Mouse (Mus musculus) splenic B cell, adult 2 months (primary cell): ENCODE data around the gene Rab25.
A peak's percentile ranks its signal among the peaks of the same experiment; 100 is the strongest.

Experiments
- DNase-seq: peaks from one replicate; pipeline ENCODE4 v3.0.0-alpha.2; 2011; ENCODE audit warnings: low read depth, low spot score
- H3K27me3 ChIP-seq: 2 replicates; pipeline ENCODE4 v1.6.1; 2012; ENCODE audit warnings: mild to moderate bottlenecking, low read length, moderate library complexity, mixed read lengths; ENCODE audit not compliant: control insufficient read depth, poor library complexity, insufficient read depth, severe bottlenecking
- H3K36me3 ChIP-seq: 2 replicates; pipeline ENCODE4 v1.6.1; 2012; ENCODE audit warnings: mild to moderate bottlenecking, low read length, moderate library complexity, mixed read lengths; ENCODE audit not compliant: control insufficient read depth, poor library complexity, insufficient read depth, severe bottlenecking

Rab25 gene

DNA sequence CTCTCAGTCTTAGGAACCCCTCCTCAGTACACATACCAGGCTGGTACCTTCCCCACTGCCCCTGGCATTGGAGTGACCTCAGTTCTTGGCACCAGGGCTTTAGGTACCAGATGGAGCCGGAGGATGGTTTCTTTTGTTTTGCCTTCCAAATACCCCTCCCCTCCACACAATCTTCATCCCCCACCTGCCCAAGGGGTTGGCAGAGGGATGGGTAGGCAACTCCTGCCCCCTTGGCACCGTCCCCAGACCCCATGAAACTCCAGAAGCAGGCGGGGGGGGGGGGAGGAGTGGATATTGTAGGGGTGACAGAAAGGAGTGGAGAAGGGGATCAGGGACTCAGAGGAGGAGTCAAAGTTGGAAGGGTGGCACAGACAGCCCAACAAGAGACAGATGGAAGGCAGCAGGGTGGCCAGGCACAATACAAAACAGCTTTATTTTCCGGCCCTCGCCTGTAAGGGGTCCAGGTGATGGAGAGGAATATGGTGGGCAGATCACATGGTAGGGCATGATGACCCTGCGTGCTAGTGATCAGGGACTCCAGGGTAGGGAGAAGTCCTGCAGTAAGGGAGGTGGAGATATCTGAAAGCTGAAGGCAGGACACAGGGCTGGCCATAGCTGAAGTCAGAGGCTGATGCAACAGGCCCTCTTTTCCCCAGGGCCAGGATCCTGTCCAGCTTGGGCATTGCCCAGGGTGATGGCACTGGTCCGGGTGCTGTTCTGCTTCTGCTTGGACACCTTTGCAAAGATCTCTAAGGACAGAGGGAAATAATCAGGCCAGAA is 6.3 kb downstream of the Rab25 start:
- no peak for DNase-seq
- no peaks in the 10 kb centered on the region for H3K27me3 ChIP-seq
- H3K36me3 ChIP-seq = no peaks in the 10 kb centered on the region

DNA sequence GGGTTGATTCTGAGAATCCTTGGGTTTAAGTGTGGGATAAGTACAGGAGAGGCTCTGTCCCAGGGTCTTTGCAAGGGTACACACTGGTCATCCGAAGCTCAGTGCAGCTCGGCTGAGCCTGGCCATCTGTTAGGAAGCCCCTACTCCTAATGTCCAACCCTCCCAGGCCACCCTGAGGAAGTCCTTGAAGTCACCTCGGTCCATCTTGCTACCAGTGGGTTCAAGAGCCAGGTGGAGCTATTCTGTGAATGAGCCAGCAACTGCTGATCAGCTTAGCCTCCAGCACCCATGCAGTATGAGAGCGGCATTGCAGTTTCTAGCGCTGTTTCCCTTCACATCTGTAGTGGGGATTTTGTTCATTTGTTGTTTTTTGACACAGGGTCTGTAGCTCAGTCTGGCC is 8.0 kb downstream of the Rab25 start:
- no peaks in the 10 kb centered on the region for H3K27me3 ChIP-seq
- DNase-seq = no peak

DNA sequence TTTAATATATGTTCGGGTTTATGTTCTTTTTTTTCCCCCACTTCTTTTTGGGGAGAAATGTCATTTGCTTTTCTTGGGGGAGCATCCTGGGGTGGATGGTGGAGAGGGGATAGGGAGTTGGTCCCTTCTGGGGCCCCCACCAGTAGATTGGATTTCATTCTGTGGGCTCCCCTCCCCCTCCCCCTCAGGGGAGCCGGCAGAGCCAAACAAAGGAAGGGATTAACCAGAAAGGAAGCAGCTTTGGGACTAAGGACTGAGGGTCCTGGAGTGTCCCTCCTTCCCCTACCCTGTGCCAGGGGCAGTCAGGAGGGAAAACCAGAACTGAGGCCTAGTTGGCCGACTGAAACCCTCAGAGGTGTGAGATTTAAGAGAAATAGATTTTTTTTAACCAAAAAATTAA is 8.7 kb downstream of the Rab25 start:
- no peaks in the 10 kb centered on the region for H3K27me3 ChIP-seq
- no peaks in the 10 kb centered on the region for H3K36me3 ChIP-seq
- no peak for DNase-seq

More for the DNA sequence above, 8.0 kb downstream of the Rab25 start:
- no peaks in the 10 kb centered on the region for H3K36me3 ChIP-seq

DNA sequence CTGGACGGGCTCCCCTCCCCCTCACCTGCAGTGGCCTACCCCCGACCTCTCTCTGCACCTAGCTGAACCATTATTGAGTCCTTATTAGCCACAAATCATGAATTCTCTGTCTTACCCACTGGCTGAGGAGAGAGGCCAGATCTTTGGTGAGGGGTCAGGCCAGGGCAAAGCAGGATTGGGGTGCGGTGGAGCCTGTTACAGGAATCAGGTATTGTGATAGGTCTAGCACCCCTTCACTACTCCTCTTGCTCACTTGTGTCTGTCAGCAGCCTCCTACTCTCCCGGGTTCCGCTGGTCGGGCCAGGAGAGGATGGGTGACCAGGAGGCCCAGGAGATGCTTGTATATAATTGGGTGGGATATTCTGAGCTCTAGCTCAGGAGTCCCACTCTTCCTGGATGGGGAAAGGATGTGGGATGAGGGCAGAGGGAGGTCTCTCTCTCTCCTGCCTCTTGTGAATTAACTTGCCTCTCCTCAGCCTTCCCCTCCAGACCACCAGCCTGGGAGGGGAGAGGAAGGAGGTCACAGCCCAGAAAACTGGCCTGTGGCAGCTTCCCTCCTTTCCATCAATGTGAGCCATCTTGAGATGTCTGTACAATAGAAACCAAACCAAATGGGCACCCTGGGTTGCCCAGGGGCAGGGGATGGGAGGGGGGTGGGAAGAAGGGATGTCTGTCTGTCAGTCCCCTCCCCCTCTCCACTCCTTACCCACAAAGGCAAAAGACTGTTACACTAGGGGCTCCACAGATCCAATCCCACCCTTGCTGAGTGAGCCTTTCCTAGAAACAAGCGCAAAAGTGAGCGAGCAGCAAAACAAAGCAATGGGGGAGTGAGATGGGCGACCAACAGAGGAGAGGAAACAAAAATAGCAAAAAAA is 9.6 kb downstream of the Rab25 start:
- no peaks in the 10 kb centered on the region for H3K36me3 ChIP-seq
- no peak for DNase-seq
- no peaks in the 10 kb centered on the region for H3K27me3 ChIP-seq

DNA sequence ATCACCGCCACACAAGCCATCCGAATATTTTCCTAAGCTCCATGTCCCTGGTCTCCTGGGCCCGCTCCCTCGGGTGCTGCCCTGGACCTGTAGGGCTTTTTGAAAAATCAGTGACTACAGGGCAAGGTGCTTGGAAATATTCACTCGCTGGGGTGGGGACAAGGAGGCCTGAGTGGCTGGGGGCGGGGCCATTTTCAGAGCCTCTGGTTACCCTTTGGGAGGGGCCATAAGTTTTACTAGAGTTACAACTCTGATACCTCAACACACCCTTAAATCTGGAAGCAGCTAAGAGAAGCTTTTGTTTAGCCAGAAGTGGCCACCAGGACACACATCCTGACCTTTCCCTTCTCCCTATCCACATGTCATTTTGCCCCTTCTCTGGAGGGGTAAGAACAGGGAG is 11.0 kb downstream of the Rab25 start:
- H3K27me3 ChIP-seq = 0 out of 2 replicates have a peak, but pooled peaks cover 1% of the 10 kb centered on the region
- DNase-seq = no peak

DNA sequence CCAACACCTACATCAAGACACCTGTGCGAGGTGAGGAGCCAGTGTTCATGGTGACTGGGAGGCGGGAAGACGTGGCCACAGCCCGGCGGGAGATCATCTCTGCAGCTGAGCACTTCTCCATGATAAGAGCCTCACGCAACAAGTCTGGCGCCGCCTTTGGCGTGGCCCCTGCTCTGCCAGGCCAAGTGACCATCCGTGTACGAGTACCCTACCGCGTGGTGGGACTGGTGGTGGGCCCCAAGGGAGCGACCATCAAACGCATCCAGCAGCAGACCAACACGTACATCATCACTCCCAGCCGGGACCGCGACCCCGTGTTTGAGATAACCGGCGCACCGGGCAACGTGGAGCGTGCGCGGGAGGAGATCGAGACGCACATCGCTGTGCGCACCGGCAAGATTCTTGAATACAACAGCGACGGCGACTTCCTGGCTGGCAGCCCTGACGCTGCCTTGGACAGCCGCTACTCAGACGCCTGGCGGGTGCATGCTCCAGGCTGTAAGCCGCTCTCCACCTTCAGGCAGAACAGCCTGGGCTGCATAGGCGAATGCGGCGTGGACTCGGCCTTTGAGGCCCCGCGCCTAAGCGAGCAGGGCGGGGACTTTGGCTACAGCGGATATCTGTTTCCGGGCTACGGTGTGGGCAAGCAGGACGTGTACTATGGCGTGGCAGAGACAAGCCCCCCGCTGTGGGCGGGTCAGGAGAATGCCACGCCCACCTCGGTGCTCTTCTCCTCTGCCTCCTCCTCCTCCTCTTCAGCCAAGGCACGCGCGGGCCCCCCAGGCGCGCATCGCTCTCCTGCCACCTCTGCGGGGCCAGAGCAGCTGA is 11.8 kb downstream of the Rab25 start:
- Histone ChIP-seq H3K36me3 (no peaks in the 10 kb centered on the region), H3K27me3 (0 out of 2 replicates have a peak, but pooled peaks cover 2% of the 10 kb centered on the region)
- peak; percentile 43 for DNase-seq

More for the DNA sequence above, 11.0 kb downstream of the Rab25 start:
- no peaks in the 10 kb centered on the region for H3K36me3 ChIP-seq

DNA sequence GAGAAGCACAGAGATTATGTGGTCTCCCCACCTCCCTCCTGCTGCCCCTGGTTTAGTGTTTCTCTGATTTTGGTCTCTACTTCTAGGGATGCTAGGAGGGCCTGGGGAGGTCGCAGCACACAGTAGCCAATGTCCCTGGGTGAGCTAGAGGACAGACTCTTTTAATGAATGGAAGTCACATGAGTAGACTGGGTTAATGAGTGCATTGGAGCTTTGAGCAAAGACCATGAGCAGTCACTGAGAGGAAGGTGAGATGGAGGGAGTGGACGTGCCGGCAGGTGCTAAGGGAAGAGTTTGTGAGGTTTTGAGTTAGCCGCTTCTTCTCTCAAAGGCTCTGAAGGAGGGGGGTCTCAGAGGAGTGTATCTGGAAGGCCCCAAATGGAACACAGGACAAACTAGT is 12.6 kb downstream of the Rab25 start:
- DNase-seq = no peak
- 0 out of 2 replicates have a peak, but pooled peaks cover 2% of the 10 kb centered on the region for H3K27me3 ChIP-seq

DNA sequence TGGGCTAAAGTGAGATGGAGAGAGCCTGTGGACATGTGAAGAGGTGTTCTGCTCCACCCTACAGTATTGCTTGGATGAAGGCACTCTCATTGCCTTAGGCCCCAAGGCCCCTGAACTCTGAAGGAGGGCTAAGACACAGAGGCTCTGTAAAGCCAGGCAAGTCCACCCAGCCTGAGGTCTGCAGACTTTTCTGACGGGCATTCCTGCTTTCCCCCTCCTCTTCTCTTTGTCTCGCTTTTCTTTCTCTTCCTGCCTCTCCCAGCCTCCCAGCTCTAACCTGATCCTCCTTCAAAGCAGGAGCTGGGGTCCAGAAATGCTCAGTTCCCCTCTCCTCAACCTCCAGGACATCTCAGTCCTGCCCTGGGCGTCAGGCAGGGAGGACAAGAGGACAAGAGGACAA is 13.1 kb downstream of the Rab25 start:
- DNase-seq = no peak
- H3K36me3 ChIP-seq = no peaks in the 10 kb centered on the region
- H3K27me3 ChIP-seq = 0 out of 2 replicates have a peak, but pooled peaks cover 2% of the 10 kb centered on the region

More for the DNA sequence above, 12.6 kb downstream of the Rab25 start:
- H3K36me3 ChIP-seq = no peaks in the 10 kb centered on the region

DNA sequence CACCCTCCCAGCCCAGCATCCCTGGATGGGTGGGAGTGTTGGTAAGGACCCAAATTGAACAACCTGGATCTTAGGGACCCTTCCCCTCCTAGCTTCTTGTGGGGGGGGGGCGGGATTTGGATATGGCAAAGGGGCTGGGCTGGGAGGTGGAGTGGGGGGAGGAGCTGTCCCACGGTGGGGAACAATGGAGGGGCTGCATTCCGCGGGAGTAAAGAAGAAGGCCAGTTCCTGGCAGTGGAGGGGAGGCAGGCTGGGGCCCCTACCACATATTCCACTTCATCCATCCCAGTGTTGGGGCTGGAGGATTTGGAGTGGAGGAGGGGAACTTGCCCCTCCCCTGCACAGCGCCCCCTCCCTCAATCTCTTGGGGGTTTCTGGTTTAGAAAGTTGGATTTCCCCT is 14.4 kb downstream of the Rab25 start:
- DNase-seq = no peak
- no peaks in the 10 kb centered on the region for H3K36me3 ChIP-seq
- H3K27me3 ChIP-seq = 0 out of 2 replicates have a peak, but pooled peaks cover 2% of the 10 kb centered on the region

DNA sequence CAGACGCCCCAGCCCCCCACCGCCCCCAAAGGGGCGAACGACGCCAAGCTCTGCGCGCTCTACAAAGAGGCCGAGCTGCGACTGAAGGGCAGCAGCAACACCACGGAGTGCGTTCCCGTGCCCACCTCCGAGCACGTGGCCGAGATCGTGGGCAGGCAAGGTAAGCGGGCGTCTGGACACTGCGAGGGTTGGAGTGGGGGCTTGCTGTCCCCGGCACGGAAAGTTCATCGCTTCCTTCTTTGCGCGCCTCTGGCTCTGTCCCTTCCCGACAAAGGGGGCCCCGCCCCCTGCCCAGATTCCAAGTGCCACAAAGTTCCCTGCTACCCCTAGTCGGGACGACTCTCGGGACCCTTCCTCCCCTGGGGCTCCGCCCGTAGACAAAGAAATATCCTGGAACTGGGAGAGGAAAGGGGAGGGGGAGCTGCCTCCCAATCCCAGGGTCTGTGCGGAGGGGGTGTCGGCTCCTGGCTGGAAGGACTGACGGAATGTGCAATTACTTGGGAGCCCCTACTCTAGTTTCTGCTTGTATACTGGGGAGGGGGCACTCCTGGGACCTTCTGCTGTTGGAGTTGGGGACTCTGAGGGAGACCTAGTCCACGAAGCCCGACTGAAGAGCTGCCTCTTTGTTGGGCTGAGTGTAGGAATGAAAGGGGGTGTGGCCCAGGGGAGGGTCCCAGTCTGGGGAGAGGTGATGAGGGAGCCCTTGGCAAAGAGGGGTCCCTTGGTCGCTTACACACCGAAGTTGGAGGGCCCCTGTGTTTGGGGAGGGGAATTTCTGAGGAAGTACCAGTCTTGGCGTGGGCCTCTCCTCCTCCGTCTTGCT is 15.2 kb downstream of the Rab25 start:
- DNase-seq = no peak
- 0 out of 2 replicates have a peak, but pooled peaks cover 2% of the 10 kb centered on the region for H3K27me3 ChIP-seq
- no peaks in the 10 kb centered on the region for H3K36me3 ChIP-seq

DNA sequence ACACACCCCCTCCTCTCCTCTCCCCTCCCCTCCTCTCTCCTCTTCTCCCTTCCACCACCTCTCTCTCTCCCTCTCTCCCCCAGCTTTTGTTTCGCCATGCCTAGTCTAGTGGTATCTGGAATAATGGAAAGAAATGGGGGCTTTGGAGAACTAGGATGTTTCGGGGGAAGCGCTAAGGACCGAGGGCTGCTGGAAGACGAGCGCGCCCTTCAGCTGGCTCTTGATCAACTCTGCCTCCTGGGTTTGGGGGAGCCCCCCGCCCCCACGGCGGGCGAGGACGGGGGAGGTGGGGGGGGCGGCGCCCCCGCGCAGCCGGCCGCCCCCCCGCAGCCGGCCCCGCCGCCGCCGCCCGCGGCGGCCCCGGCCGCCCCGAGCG is 15.8 kb downstream of the Rab25 start, which contains the start of gene Mex3a:
Mex3a (plus strand) TSS at position 97 of the 376 bp plus-strand sequence.
- Histone ChIP-seq H3K36me3 (no peaks in the 10 kb centered on the region), H3K27me3 (0 out of 2 replicates have a peak, but pooled peaks cover 2% of the 10 kb centered on the region)
- DNase-seq = no peak

DNA sequence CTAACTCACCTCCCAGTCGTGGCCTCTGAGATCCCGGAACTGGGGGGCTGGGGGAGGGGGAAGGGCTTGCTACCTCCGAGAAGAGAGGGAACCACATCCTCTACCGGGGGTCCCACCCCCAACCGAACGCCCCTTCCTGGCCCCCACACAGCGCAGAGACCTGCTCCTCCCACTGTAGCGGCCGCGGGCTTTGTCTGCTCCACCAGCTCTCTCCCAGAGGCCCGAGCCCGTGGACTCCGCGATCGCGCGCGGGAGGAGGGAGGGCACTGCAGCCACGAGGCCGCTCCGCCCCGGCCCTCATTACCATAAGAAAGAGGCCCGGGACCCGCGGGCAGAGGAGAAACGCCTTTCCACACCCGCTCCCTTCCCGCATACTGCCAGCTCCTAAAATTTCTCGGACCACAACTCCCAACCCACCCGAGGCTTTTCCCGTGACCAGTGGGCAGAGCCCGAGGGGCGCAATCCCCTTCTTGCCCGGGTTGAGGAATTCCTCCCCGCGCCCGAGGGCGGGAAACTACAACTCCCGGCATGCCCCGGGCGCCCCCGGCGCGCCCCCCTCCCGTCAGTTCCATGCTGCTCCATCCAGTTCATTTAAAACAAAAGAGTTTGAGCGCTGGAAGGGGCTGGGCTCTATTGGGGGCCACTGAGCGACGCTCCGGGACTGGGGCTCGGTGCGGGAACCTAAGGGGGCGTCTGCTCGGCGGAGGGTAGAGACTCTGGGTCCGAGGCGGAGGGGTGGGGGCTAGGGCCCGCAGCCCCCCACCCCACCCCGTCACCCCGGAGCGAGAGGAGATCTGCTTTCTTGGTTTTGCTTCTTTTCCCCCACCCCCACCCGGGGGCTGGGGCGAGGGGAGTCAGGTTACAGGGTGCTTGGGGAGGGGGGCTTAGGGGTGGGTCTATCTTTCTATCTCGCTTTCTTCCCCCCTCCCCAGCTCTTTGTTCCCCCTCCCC is 16.5 kb downstream of the Rab25 start:
- H3K36me3 ChIP-seq = no peaks in the 10 kb centered on the region
- peak; percentile 75 for DNase-seq
- H3K27me3 ChIP-seq = 0 out of 2 replicates have a peak, but pooled peaks cover 2% of the 10 kb centered on the region
